Mouse (Mus musculus) lung, postnatal 10 days (tissue): ENCODE results near the gene Rsu1.

Source experiments
- DNase-seq: peaks from one replicate; pipeline ENCODE4 v3.0.0; 2021

The Rsu1 gene

GRCm38 (mm10) chr2:13271165-13271957, at the start of gene Rsu1:
TSS of gene Rsu1 (minus strand) at chr2:13271415.
- DNase-seq: peak; percentile 99

- no peak for DNase-seq
These were observed 32.2 kb upstream of the Rsu1 start for GRCm38 (mm10) chr2:13303376-13303775.

GRCm38 (mm10) chr2:13299031-13299430, 27.8 kb upstream of the Rsu1 start:
- DNase-seq: peak; percentile 52

- no peak for DNase-seq
These were observed 26.5 kb upstream of the Rsu1 start for GRCm38 (mm10) chr2:13297733-13298132.

- peak; percentile 16 for DNase-seq
These were observed 19.4 kb upstream of the Rsu1 start for GRCm38 (mm10) chr2:13290661-13291060.

- no peak for DNase-seq
These were observed 18.9 kb upstream of the Rsu1 start for GRCm38 (mm10) chr2:13290070-13290469.

- DNase-seq: no peak
These were observed 7.1 kb upstream of the Rsu1 start for GRCm38 (mm10) chr2:13278114-13278862.

GRCm38 (mm10) chr2:13275874-13276273, 4.7 kb upstream of the Rsu1 start:
- DNase-seq: peak; percentile 33

GRCm38 (mm10) chr2:13270736-13271135, 479 bp downstream of the Rsu1 start:
- DNase-seq: no peak

GRCm38 (mm10) chr2:13268681-13269293, 2.4 kb downstream of the Rsu1 start:
- no peak for DNase-seq

- peak; percentile 38 for DNase-seq
These were observed 6.3 kb downstream of the Rsu1 start for GRCm38 (mm10) chr2:13264875-13265274.

- DNase-seq: no peak
These were observed 8.1 kb downstream of the Rsu1 start for GRCm38 (mm10) chr2:13263150-13263549.

GRCm38 (mm10) chr2:13258606-13259005, 12.6 kb downstream of the Rsu1 start:
- no peak for DNase-seq

GRCm38 (mm10) chr2:13240711-13241110, 30.5 kb downstream of the Rsu1 start:
- DNase-seq: no peak

- peak; percentile 73 for DNase-seq
These were observed 33.9 kb downstream of the Rsu1 start for GRCm38 (mm10) chr2:13237140-13237901.

- DNase-seq: no peak
These were observed 35.5 kb downstream of the Rsu1 start for GRCm38 (mm10) chr2:13235696-13236095.

- no peak for DNase-seq
These were observed 36.4 kb downstream of the Rsu1 start for GRCm38 (mm10) chr2:13234796-13235195.

- no peak for DNase-seq
These were observed 37.3 kb downstream of the Rsu1 start for GRCm38 (mm10) chr2:13233902-13234301.

- no peak for DNase-seq
These were observed 37.9 kb downstream of the Rsu1 start for GRCm38 (mm10) chr2:13233254-13233835.

- DNase-seq: no peak
These were observed 38.9 kb downstream of the Rsu1 start for GRCm38 (mm10) chr2:13232305-13232704.

- no peak for DNase-seq
These were observed 41.5 kb downstream of the Rsu1 start for GRCm38 (mm10) chr2:13229686-13230085.

GRCm38 (mm10) chr2:13226031-13226430, 45.2 kb downstream of the Rsu1 start:
- no peak for DNase-seq

GRCm38 (mm10) chr2:13224546-13224945, 46.7 kb downstream of the Rsu1 start:
- DNase-seq: no peak
